Mouse (Mus musculus) liver, embryonic 14.5 days (tissue): Measurements from ENCODE around the gene Dcbld1. TPM values are rescaled to one million over a fixed set of nuclear protein-coding genes. Genes with fewer than 3 reads are reported as not detected.
"Not testable (repeated sequence)": the region's sequence is repeated elsewhere in the genome, so short reads cannot be mapped to it uniquely, and the experiment has no call there.

ENCODE experiments used
- ATAC-seq: fragments of 200-750 bp; cut with Nextera tagmentation; 2 replicates; pipeline ENCODE4 v1.8.0; 2017; ENCODE audit warnings: moderate number of reproducible peaks, mild to moderate bottlenecking, moderate library complexity; ENCODE audit not compliant: insufficient read depth
- DNase-seq, 3 experiments: peaks; one replicate each; pipeline ENCODE4 v3.0.0-alpha.2; 2012 to 2013; ENCODE audit warnings: low read depth in 3 of 3, low spot score in 3 of 3
- H3K27ac ChIP-seq: fragments of 300-500 bp; sonication (generic); 2 replicates; pipeline ENCODE4 v1.5.1; 2014; ENCODE audit warnings: moderate library complexity, mild to moderate bottlenecking, control low read depth, inconsistent platforms
- H3K27me3 ChIP-seq: fragments of 300-500 bp; sonication (generic); 2 replicates; pipeline ENCODE4 v1.6.1; 2014; ENCODE audit warnings: mild to moderate bottlenecking, low read length, moderate library complexity; ENCODE audit not compliant: control insufficient read depth, insufficient read depth
- H3K36me3 ChIP-seq: fragments of 300-500 bp; sonication (generic); replicated peaks from 2 replicates; pipeline ENCODE4 v1.6.1; 2014; ENCODE audit warnings: low read depth; ENCODE audit not compliant: control insufficient read depth, insufficient read depth
- H3K4me1 ChIP-seq, 2 experiments: fragments of 200-500 bp in 1 of 2; fragments of 300-500 bp in 1 of 2; sonication (generic) in 1 of 2; replicated peaks; 2 replicates each; pipeline ENCODE4 v1.6.1; 2012 to 2014; ENCODE audit warnings: antibody characterized with exemption in 1 of 2, inconsistent platforms in 1 of 2, low read length in 1 of 2; ENCODE audit not compliant: control insufficient read depth in 2 of 2, insufficient read depth in 2 of 2
- H3K4me2 ChIP-seq: fragments of 300-500 bp; sonication (generic); 2 replicates; pipeline ENCODE4 v1.6.1; 2014; ENCODE audit warnings: low read depth, mild to moderate bottlenecking, control low read depth, moderate library complexity
- H3K4me3 ChIP-seq, 2 experiments: fragments of 200-500 bp in 1 of 2; fragments of 300-500 bp in 1 of 2; sonication (generic) in 1 of 2; 2 replicates each; pipeline ENCODE4 v1.5.1; 2012 to 2014; ENCODE audit warnings: low read depth in 2 of 2, low read length in 2 of 2, mild to moderate bottlenecking in 2 of 2, control low read depth in 1 of 2, inconsistent platforms in 1 of 2, moderate library complexity in 1 of 2; ENCODE audit not compliant: insufficient read depth in 1 of 2
- H3K9ac ChIP-seq: fragments of 300-500 bp; sonication (generic); replicated peaks from 2 replicates; pipeline ENCODE4 v1.6.1; 2014; ENCODE audit warnings: mild to moderate bottlenecking, control low read depth, moderate library complexity
- H3K9me3 ChIP-seq: fragments of 300-500 bp; sonication (generic); 2 replicates; pipeline ENCODE4 v1.6.1; 2016; ENCODE audit warnings: low read length, mixed read lengths; ENCODE audit not compliant: control insufficient read depth
- CTCF ChIP-seq: IDR thresholded peaks from 2 replicates; pipeline ENCODE4 v1.5.1; 2016; ENCODE audit warnings: antibody characterized with exemption, low read depth, control low read depth
- EP300 ChIP-seq: IDR thresholded peaks from 2 replicates; pipeline ENCODE4 v1.6.1; 2016; ENCODE audit warnings: antibody characterized with exemption, low read depth
- WGBS: fragments of 180-500 bp; shearing (Covaris S2); extraction: QIAGEN DNeasy Blood & Tissue Kit; methylation state at CpG from one replicate; pipeline ENCODE4 v1.1.7; 2014; ENCODE audit not compliant: insufficient replicate concordance; 5-methylcytosine and 5-hydroxymethylcytosine counted together
- polyA plus RNA-seq, 2 experiments: library from polyadenylated mRNA; depleted of rRNA in 1 of 2; stranded (reverse) in 1 of 2; unstranded in 1 of 2; fragments of >200 nt; fragmentation: Nextera tagmentation in 1 of 2; extraction: Ambion mirVana in 1 of 2; gene quantifications; 2 replicates each; pipeline versions ENCODE4 v1.2.1 to v1.2.3; 2012 to 2014

Gene Dcbld1
- polyA plus RNA-seq, 2 experiments = 1.9 to 2.9 TPM

DNA sequence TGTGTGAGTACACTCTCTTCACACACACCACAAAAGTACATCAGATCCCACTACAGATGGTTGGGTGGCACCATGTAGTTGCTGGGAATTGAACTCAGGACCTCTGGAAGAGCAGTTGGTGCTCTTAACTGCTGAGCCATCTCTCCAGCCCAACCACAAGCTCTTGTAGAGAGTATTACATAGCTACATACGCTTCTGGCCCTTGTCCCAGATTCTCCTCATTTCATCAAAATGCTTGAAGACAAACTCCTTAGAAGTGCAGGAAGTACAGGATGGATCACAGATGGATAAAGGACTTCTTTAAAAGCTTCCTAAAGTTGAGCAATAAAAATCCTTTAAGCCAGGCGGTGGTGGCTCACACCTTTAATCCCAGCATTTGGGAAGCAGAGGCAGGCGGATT, 88.5 kb downstream of the Dcbld1 start:
- Histone ChIP-seq H3K9ac (no peak overlapping the region), H3K4me2 (no peak overlapping the region), H3K27ac (no peak overlapping the region), H3K4me1 (no peaks in the 10 kb centered on the region), H3K36me3 (no peaks in the 10 kb centered on the region), H3K27me3 (no peaks in the 10 kb centered on the region), H3K4me3 (no peak overlapping the region), H3K9me3 (no peaks in the 10 kb centered on the region)
- TF ChIP-seq EP300 (no peak), CTCF (no peak)
- 83% methylated on average over 3 of the region's 3 CpGs for WGBS
- no peak for DNase-seq
- ATAC-seq = no peak

DNA sequence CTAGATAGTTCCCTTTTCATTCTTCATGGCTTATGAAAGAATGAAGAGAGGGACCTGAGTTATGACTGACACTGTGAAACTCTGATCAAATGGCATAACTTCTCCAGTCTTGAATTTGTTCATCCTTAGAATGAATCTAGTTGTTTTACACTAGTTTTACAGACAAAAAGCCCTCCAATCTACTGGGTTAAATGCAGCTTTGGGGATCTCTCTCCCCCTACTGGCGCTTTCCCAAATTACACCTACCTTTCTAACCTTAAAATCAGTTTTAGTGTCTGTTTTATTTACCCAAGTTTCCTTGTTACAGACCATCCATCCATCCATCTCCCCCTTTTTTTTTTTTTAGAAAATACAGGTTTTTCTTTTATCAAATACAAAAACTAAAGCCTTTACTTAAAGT, 97.6 kb downstream of the Dcbld1 start:
- no peaks in the 10 kb centered on the region for H3K4me1 ChIP-seq
- H3K4me3 ChIP-seq = no peak overlapping the region
- peak in 2 of 3 experiments; percentile 9 to 13 for DNase-seq
- ATAC-seq = no peak
- no peak overlapping the region for H3K9ac ChIP-seq
- no peaks in the 10 kb centered on the region for H3K9me3 ChIP-seq
- WGBS = 2% methylated on average over 1 of the region's 1 CpGs
- peak; percentile 54; the same call in 1 of the 2 replicates for TF ChIP-seq CTCF
- no peak for TF ChIP-seq EP300
- no peak overlapping the region for H3K4me2 ChIP-seq
- no peaks in the 10 kb centered on the region for H3K27me3 ChIP-seq
- no peak overlapping the region for H3K27ac ChIP-seq
- H3K36me3 ChIP-seq = no peaks in the 10 kb centered on the region

DNA sequence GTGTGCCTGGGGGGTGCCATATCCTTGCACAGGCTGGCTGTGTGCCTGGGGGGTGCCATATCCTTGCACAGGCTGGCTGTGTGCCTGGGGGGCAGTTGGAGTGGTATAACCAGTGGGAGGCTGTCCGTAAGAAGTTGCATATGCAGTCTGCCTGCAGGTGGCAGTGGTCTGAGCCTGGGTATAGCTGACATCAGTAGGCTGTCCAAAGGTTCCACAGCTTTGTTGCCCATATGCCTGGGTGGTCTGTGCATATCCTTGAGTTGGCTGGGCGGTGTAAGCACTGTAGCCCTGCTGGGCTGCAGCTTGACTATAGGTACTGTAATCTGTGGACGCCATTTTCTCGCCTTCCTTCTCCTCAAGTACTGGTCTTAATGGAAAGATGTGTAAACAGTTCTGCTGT, 109.9 kb downstream of the Dcbld1 start:
- peak; percentile 36 for TF ChIP-seq CTCF
- DNase-seq, H3K36me3 ChIP-seq, H3K4me3 ChIP-seq, H3K4me1 ChIP-seq, ATAC-seq, H3K27me3 ChIP-seq, H3K27ac ChIP-seq, H3K9ac ChIP-seq, H3K4me2 ChIP-seq, H3K9me3 ChIP-seq: not testable (repeated sequence)
- 73% methylated on average over 4 of the region's 4 CpGs for WGBS

DNA sequence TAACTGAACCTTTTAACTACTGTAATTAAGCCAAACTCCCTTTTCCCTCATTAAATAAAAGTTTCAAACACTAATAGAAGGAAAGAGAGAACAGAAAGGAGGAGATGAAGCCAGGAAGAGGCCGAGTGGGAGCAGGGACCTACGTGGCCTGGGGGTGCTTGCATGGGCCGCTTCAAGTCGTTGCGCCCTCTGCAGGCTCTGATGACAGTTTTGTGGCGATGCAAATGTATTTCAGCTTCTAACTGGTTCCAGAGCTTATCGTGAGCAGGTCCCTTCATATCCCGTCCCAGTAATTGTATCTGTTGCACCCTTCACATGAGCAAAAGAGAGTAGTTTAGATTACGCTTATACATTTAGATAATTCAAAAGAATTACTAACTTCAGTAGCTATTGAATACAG, 119.8 kb downstream of the Dcbld1 start:
- H3K4me1 ChIP-seq = no peaks in the 10 kb centered on the region
- no peak overlapping the region for H3K27ac ChIP-seq
- no peaks in the 10 kb centered on the region for H3K9me3 ChIP-seq
- H3K4me2 ChIP-seq = no peak overlapping the region
- 79% methylated on average over 9 of the region's 9 CpGs for WGBS
- H3K9ac ChIP-seq = no peak overlapping the region
- TF ChIP-seq CTCF = 0 out of 2 replicates have a peak, but pooled peaks have one; percentile 20
- no peak for TF ChIP-seq EP300
- no peak overlapping the region for H3K4me3 ChIP-seq
- ATAC-seq = no peak
- H3K27me3 ChIP-seq = no peaks in the 10 kb centered on the region
- H3K36me3 ChIP-seq = peaks cover 9% of the 10 kb centered on the region
- no peak for DNase-seq

DNA sequence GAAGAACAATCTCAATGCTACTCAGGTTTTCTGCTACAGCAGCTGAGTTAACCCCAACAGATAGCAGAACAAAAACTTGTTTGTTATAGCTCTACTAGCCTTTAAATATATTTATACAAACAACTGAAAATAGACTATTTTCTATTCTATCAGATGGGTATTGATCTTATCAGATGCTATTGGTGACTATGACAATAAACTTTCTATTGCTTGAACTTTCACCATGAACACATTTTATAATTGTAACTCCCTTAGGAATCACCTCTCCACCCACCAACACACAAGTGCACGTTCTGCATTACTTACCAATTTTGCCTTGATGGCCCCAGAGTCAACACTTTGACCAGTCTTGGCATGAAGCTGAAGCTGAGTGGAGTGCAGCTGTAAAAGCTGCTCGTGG, 125.0 kb downstream of the Dcbld1 start, which contains the start of gene Gm26741:
Gm26741 (plus strand) TSS at position 301 of the 400 bp plus-strand sequence.
- Histone ChIP-seq H3K4me1 (no peaks in the 10 kb centered on the region; a peak in 1 of 4 replicates), H3K9me3 (no peaks in the 10 kb centered on the region), H3K27ac (no peak within 1 kb of the TSS), H3K36me3 (no peaks in the 10 kb centered on the region), H3K4me2 (no peak within 1 kb of the TSS), H3K4me3 (no peak within 1 kb of the TSS), H3K27me3 (no peaks in the 10 kb centered on the region), H3K9ac (no peak within 1 kb of the TSS)
- no peak for ATAC-seq
- whole genome bisulfite sequencing = 74% methylated on average over 2 of the region's 2 CpGs
- DNase-seq = no peak
- TF ChIP-seq EP300 = no peak
- TF ChIP-seq CTCF = no peak
